8 mouse cellular contexts compared by ENCODE assay signal in the genomic region with DNA sequence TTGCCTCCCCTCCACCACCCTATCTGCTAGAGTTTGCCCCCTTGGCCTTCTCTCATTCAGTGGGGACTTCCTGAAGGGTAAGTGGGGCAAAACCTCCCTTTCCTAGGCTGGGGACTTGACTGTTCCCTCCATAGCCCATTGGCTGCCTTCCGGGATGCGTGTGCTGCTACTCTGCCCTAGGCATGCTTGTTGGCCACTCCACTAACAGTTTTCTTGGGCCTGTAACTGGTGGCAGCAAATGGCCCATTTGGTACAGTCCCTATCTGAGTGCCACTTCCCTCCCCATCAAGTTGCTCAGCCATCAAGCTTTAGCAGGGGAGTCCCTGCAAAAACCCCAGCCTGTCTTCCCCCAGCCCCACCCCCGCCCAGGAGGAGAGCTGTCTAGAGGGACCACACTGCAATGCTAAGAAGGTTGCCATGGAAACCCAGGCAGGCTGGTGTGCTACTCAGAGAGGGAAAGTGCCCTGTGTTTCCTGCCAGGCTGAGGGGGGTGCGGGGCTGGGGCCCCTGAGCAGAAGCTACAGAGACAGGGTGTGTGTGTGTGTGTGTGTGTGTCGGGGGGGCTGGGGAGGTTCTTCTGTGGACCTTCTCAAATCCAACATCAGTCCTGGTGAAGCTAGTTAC. TPM values are rescaled to one million over a fixed set of nuclear protein-coding genes. Genes with fewer than 3 reads are reported as not detected.
DNase-seq lines count a peak whose midpoint lies in the region; ATAC-seq and TF ChIP-seq lines count a peak whose summit lies in the region.

No protein-coding gene starts in this region.

- H3K27me3 ChIP-seq in hindbrain, embryonic 10.5 days (ENCODE audit: insufficient read depth, poor library complexity, severe bottlenecking): no peaks in the 10 kb centered on the region
- H3K27me3 ChIP-seq in midbrain, embryonic 15.5 days (replicated peaks): no peaks in the 10 kb centered on the region
- no peaks in the 10 kb centered on the region for H3K27me3 ChIP-seq in lung, postnatal 0 days (replicated peaks; ENCODE audit: insufficient read depth, low read length)

- WGBS in hindbrain, embryonic 10.5 days: 38% methylated on average over 5 of the region's 5 CpGs
- WGBS in midbrain, embryonic 15.5 days: 25% methylated on average over 5 of the region's 5 CpGs
- 46% methylated on average over 5 of the region's 5 CpGs for WGBS in lung, postnatal 0 days

- H3K4me2 ChIP-seq in midbrain, embryonic 15.5 days: 0 out of 2 replicates have a peak overlapping the region, but pooled peaks have one; percentile 18
- no peak overlapping the region for H3K4me2 ChIP-seq in lung, postnatal 0 days (replicated peaks; ENCODE audit: low read depth, low read length)

- peaks cover 49% of the 10 kb centered on the region for H3K4me1 ChIP-seq in hindbrain, embryonic 10.5 days (replicated peaks)
- H3K4me1 ChIP-seq in midbrain, embryonic 15.5 days: peaks cover 29% of the 10 kb centered on the region
- peaks cover 5% of the 10 kb centered on the region; the same call in 1 of the 2 replicates for H3K4me1 ChIP-seq in lung, postnatal 0 days (ENCODE audit: insufficient read depth, low read depth, low read length)

- DNase-seq in layer of hippocampus, adult 11-12 months (ENCODE audit: low spot score): peak; percentile 55
- no peak for DNase-seq in layer of hippocampus, postnatal 25 days (ENCODE audit: extremely low spot score in 1 of 2, low spot score in 1 of 2)
- peak; percentile 55 for DNase-seq in hindbrain, embryonic 10.5 days (ENCODE audit: low spot score)
- DNase-seq in thymus, postnatal 25 days: peak; percentile 56
- DNase-seq in urinary bladder, postnatal 4 days (ENCODE audit: low spot score in 2 of 2): no peak
- no peak for DNase-seq in cerebellum, postnatal 25 days
- DNase-seq in lung, postnatal 0 days (ENCODE audit: low spot score): no peak

- H3K9me3 ChIP-seq in hindbrain, embryonic 10.5 days: no peaks in the 10 kb centered on the region
- H3K9me3 ChIP-seq in midbrain, embryonic 15.5 days: no peaks in the 10 kb centered on the region
- H3K9me3 ChIP-seq in lung, postnatal 0 days (ENCODE audit: low read length): no peaks in the 10 kb centered on the region

- peak overlapping the region; percentile 35 for H3K27ac ChIP-seq in hindbrain, embryonic 10.5 days
- H3K27ac ChIP-seq in midbrain, embryonic 15.5 days: peak overlapping the region; percentile 51
- no peak overlapping the region for H3K27ac ChIP-seq in lung, postnatal 0 days (ENCODE audit: low read length)

- H3K4me3 ChIP-seq in hindbrain, embryonic 10.5 days: no peak overlapping the region; the same call in 1 of the 2 replicates
- H3K4me3 ChIP-seq in midbrain, embryonic 15.5 days: no peak overlapping the region
- no peak overlapping the region for H3K4me3 ChIP-seq in lung, postnatal 0 days (ENCODE audit: low read depth, low read length)

- TF ChIP-seq CTCF in lung, postnatal 0 days (IDR thresholded peaks at IDR 0.05): no peak

- no peaks in the 10 kb centered on the region for H3K36me3 ChIP-seq in hindbrain, embryonic 10.5 days
- H3K36me3 ChIP-seq in midbrain, embryonic 15.5 days (replicated peaks): no peaks in the 10 kb centered on the region
- no peaks in the 10 kb centered on the region for H3K36me3 ChIP-seq in lung, postnatal 0 days (ENCODE audit: insufficient read depth, low read length)

- TF ChIP-seq EP300 in lung, postnatal 0 days (IDR thresholded peaks at IDR 0.05): no peak

- peak; percentile 91 for ATAC-seq in midbrain, embryonic 15.5 days (replicated peaks)
- no peak for ATAC-seq in lung, postnatal 0 days

- H3K9ac ChIP-seq in midbrain, embryonic 15.5 days: no peak overlapping the region
- no peak overlapping the region for H3K9ac ChIP-seq in lung, postnatal 0 days (replicated peaks; ENCODE audit: low read depth)

RNA-seq across cellular contexts. Expression of a gene that starts 27.5 kb away (rescaled TPM):
- 10 to 100 TPM; 24.2 to 30.6 TPM for total RNA-seq in layer of hippocampus, postnatal 25 days (2021)
- polyA plus RNA-seq in hindbrain, embryonic 10.5 days (2016; fragmentation: Nextera tagmentation; extraction: Ambion mirVana): 3.9 and 5.2 TPM in 2 replicates
- polyA plus RNA-seq in midbrain, embryonic 15.5 days (2015; fragmentation: Nextera tagmentation; extraction: Ambion mirVana): 25.4 and 27.0 TPM in 2 replicates
- polyA plus RNA-seq in lung, postnatal 0 days (2015; fragmentation: Nextera tagmentation; extraction: Ambion mirVana): 0.21 and 0.26 TPM in 2 replicates

RNA-seq across cellular contexts. Expression of a gene that starts 42.7 kb away (rescaled TPM):
- 10 to 100 TPM; 13.1 to 14.1 TPM for total RNA-seq in layer of hippocampus, postnatal 25 days (2021)
- 32.3 and 34.8 TPM in 2 replicates for polyA plus RNA-seq in hindbrain, embryonic 10.5 days (2016; fragmentation: Nextera tagmentation; extraction: Ambion mirVana)
- 37.3 and 39.1 TPM in 2 replicates for polyA plus RNA-seq in midbrain, embryonic 15.5 days (2015; fragmentation: Nextera tagmentation; extraction: Ambion mirVana)
- polyA plus RNA-seq in lung, postnatal 0 days (2015; fragmentation: Nextera tagmentation; extraction: Ambion mirVana): 12.6 and 13.1 TPM in 2 replicates

RNA-seq across cellular contexts. Expression of a gene that starts 50.7 kb away (rescaled TPM):
- total RNA-seq in layer of hippocampus, postnatal 25 days (2021): 10 to 100 TPM; 48.7 to 49.1 TPM
- 124 and 135 TPM in 2 replicates for polyA plus RNA-seq in hindbrain, embryonic 10.5 days (2016; fragmentation: Nextera tagmentation; extraction: Ambion mirVana)
- 79.2 and 81.6 TPM in 2 replicates for polyA plus RNA-seq in midbrain, embryonic 15.5 days (2015; fragmentation: Nextera tagmentation; extraction: Ambion mirVana)
- polyA plus RNA-seq in lung, postnatal 0 days (2015; fragmentation: Nextera tagmentation; extraction: Ambion mirVana): 53.7 and 54.5 TPM in 2 replicates

Comparison
In these comparisons a context has a peak if more than half of its experiments do, and no peak if none do; other contexts are left out.
1. DNase-seq: peak in layer of hippocampus, adult 11-12 months (single experiment), hindbrain, embryonic 10.5 days (single experiment) and thymus, postnatal 25 days (single experiment); none in layer of hippocampus, postnatal 25 days (0 of 2), urinary bladder, postnatal 4 days (0 of 2), cerebellum, postnatal 25 days (0 of 2) and lung, postnatal 0 days (single experiment).